Mouse (Mus musculus) kidney, embryonic 15.5 days (tissue): Measurements from ENCODE around the gene Acaa1a. TPM values are rescaled to one million over a fixed set of nuclear protein-coding genes. Genes with fewer than 3 reads are reported as not detected.

ENCODE experiments used
- ATAC-seq: fragments of 200-750 bp; cut with Nextera tagmentation; replicated peaks from 2 replicates; pipeline ENCODE4 v1.8.0; 2017; ENCODE audit warnings: moderate TSS enrichment; ENCODE audit not compliant: low FRiP score
- H3K27ac ChIP-seq: fragments of 300-500 bp; sonication (generic); 2 replicates; pipeline ENCODE4 v1.5.1; 2015; ENCODE audit warnings: mild to moderate bottlenecking, inconsistent platforms
- H3K27me3 ChIP-seq: fragments of 300-500 bp; sonication (generic); 2 replicates; pipeline ENCODE4 v1.6.1; 2015; ENCODE audit warnings: inconsistent platforms
- H3K36me3 ChIP-seq: fragments of 300-500 bp; sonication (generic); 2 replicates; pipeline ENCODE4 v1.6.1; 2015; ENCODE audit warnings: inconsistent platforms
- H3K4me1 ChIP-seq: fragments of 300-500 bp; sonication (generic); 2 replicates; pipeline ENCODE4 v1.6.1; 2015; ENCODE audit warnings: inconsistent platforms
- H3K4me2 ChIP-seq: fragments of 300-500 bp; sonication (generic); 2 replicates; pipeline ENCODE4 v1.6.1; 2015; ENCODE audit warnings: moderate library complexity, mild to moderate bottlenecking, inconsistent platforms
- H3K4me3 ChIP-seq: fragments of 300-500 bp; sonication (generic); replicated peaks from 2 replicates; pipeline ENCODE4 v1.5.1; 2015; ENCODE audit warnings: mild to moderate bottlenecking, inconsistent platforms
- H3K9ac ChIP-seq: fragments of 300-500 bp; sonication (generic); 2 replicates; pipeline ENCODE4 v1.6.1; 2015; ENCODE audit warnings: mild to moderate bottlenecking, inconsistent platforms
- H3K9me3 ChIP-seq: fragments of 300-500 bp; sonication (generic); replicated peaks from 2 replicates; pipeline ENCODE4 v1.6.1; 2016; ENCODE audit warnings: inconsistent platforms
- WGBS: fragments of 180-500 bp; shearing (Covaris S2); methylation state at CpG from one replicate; pipeline ENCODE4 v1.1.7; 2015; ENCODE audit warnings: mixed read lengths; 5-methylcytosine and 5-hydroxymethylcytosine counted together
- polyA plus RNA-seq: library from polyadenylated mRNA; unstranded; fragments of >200 nt; fragmentation: Nextera tagmentation; extraction: Ambion mirVana; gene quantifications from 2 replicates; pipeline ENCODE4 v1.2.1, GENCODE M21; 2015

The Acaa1a gene
- 111 and 121 TPM in 2 replicates for polyA plus RNA-seq

GRCm38 (mm10) chr9:119339558-119340211 lies at the start of gene Acaa1a:
Gene Acaa1a, plus strand, starts transcription at chr9:119339676.
- Histone ChIP-seq H3K4me3 (peak within 1 kb of the TSS; percentile 85), H3K36me3 (peaks cover 23% of the 10 kb centered on the region), H3K9me3 (no peaks in the 10 kb centered on the region), H3K27ac (peak within 1 kb of the TSS; percentile 96), H3K27me3 (no peaks in the 10 kb centered on the region), H3K4me1 (peaks cover 39% of the 10 kb centered on the region), H3K4me2 (peak within 1 kb of the TSS; percentile 81), H3K9ac (peak within 1 kb of the TSS; percentile 69)
- 1% methylated on average over 43 of the region's 43 CpGs for WGBS
- ATAC-seq, result no peak

DNA sequence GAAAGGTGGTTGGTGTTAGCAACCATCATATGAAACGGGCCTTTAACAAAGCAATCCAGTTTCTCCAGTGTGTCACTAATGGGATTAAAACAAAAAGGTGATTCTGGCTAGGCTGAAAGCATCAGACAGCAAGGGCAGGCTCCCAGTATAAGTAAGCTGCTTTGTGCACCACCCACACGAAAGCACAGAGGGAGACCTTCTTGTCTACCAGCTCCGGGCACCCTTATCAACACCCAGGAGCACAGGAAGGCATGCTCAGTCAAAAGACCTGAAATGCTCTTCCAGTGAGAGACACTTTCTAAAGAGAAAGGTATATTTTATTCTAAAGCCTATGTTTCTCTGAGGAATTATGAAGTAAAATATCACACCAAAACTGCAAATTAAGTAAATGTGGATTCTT lies 48.7 kb upstream of the Acaa1a start:
- WGBS, result 90% methylated on average over 3 of the region's 3 CpGs
- H3K4me3 ChIP-seq, result no peak overlapping the region
- no peak overlapping the region for H3K9ac ChIP-seq
- H3K4me2 ChIP-seq, result no peak overlapping the region
- no peak overlapping the region for H3K27ac ChIP-seq
- ATAC-seq, result no peak
- H3K27me3 ChIP-seq, result no peaks in the 10 kb centered on the region
- peaks cover 30% of the 10 kb centered on the region for H3K36me3 ChIP-seq
- H3K9me3 ChIP-seq, result no peaks in the 10 kb centered on the region
- no peaks in the 10 kb centered on the region for H3K4me1 ChIP-seq

- H3K27ac ChIP-seq, result no peak overlapping the region
- H3K36me3 ChIP-seq, result peaks cover 15% of the 10 kb centered on the region
- H3K27me3 ChIP-seq, result no peaks in the 10 kb centered on the region
- H3K4me2 ChIP-seq, result no peak overlapping the region
- WGBS, result 78% methylated on average over 6 of the region's 6 CpGs
- no peak for ATAC-seq
- no peak overlapping the region for H3K9ac ChIP-seq
- no peak overlapping the region for H3K4me3 ChIP-seq
- H3K4me1 ChIP-seq, result 0 out of 2 replicates have a peak, but pooled peaks cover 3% of the 10 kb centered on the region
- H3K9me3 ChIP-seq, result no peaks in the 10 kb centered on the region
Measured at GRCm38 (mm10) chr9:119297696-119298095, 41.8 kb upstream of the Acaa1a start.

DNA sequence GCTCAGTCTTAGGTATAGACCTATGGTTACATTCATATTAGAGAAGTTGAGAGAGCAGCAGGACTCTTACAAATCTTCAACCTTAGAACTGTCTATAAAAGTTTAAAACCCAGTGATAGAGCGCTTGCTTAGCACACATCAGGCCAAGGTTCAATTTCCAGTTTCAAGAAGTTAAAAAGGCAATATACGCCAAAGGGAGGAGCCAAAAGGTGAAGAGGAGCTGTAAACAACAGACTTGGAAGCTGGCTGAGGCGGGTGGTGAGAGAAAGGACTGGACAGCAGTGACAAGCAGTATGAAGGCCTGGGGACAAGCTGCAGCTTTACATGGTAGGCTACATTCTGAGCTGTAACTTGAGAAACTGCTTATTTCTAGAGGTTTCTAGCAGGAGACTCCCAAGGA lies 40.9 kb upstream of the Acaa1a start:
- Histone ChIP-seq H3K4me3 (no peak overlapping the region), H3K4me1 (0 out of 2 replicates have a peak, but pooled peaks cover 3% of the 10 kb centered on the region), H3K36me3 (peaks cover 23% of the 10 kb centered on the region), H3K27me3 (no peaks in the 10 kb centered on the region), H3K4me2 (no peak overlapping the region), H3K9me3 (no peaks in the 10 kb centered on the region), H3K9ac (no peak overlapping the region), H3K27ac (no peak overlapping the region)
- ATAC-seq, result no peak
- 77% methylated on average over 3 of the region's 3 CpGs for WGBS

- no peaks in the 10 kb centered on the region for H3K9me3 ChIP-seq
- no peak overlapping the region for H3K4me3 ChIP-seq
- H3K36me3 ChIP-seq, result peaks cover 26% of the 10 kb centered on the region
- H3K9ac ChIP-seq, result no peak overlapping the region
- 91% methylated on average over 7 of the region's 7 CpGs for WGBS
- H3K4me1 ChIP-seq, result no peaks in the 10 kb centered on the region
- ATAC-seq, result no peak
- no peaks in the 10 kb centered on the region for H3K27me3 ChIP-seq
- H3K27ac ChIP-seq, result no peak overlapping the region
- no peak overlapping the region for H3K4me2 ChIP-seq
Measured at GRCm38 (mm10) chr9:119305863-119306262, 33.6 kb upstream of the Acaa1a start.

DNA sequence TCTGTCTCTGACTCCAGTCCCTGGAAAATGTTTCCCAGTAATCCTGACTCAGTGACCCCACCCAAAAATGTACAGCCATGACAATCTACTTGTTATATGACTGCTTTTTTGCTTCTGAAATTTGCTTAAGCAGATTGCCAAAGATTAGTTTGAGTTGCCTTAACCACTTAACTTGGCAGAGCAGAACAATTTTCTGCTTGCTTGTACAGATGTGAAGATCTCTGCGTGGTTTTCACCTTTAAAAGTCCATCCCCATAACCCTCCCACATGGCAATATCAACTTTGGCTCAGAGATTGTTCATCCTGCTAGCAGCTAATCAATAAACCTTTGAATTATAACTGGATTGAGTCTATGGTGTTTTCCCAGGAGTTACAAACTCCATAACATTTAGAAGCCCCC lies 30.4 kb upstream of the Acaa1a start:
- H3K4me2 ChIP-seq, result no peak overlapping the region
- ATAC-seq, result no peak
- no peak overlapping the region for H3K9ac ChIP-seq
- WGBS, result 94% methylated on average over 1 of the region's 1 CpGs
- no peak overlapping the region for H3K4me3 ChIP-seq
- no peaks in the 10 kb centered on the region for H3K9me3 ChIP-seq
- H3K27ac ChIP-seq, result no peak overlapping the region
- no peaks in the 10 kb centered on the region for H3K36me3 ChIP-seq
- no peaks in the 10 kb centered on the region for H3K4me1 ChIP-seq
- H3K27me3 ChIP-seq, result no peaks in the 10 kb centered on the region

- Histone ChIP-seq H3K27ac (no peak overlapping the region), H3K4me2 (no peak overlapping the region), H3K4me1 (no peaks in the 10 kb centered on the region), H3K9ac (no peak overlapping the region), H3K4me3 (no peak overlapping the region), H3K9me3 (no peaks in the 10 kb centered on the region), H3K36me3 (no peaks in the 10 kb centered on the region), H3K27me3 (no peaks in the 10 kb centered on the region)
- WGBS, result 90% methylated on average over 10 of the region's 10 CpGs
- ATAC-seq, result no peak
Measured at GRCm38 (mm10) chr9:119313096-119313495, 26.4 kb upstream of the Acaa1a start.

DNA sequence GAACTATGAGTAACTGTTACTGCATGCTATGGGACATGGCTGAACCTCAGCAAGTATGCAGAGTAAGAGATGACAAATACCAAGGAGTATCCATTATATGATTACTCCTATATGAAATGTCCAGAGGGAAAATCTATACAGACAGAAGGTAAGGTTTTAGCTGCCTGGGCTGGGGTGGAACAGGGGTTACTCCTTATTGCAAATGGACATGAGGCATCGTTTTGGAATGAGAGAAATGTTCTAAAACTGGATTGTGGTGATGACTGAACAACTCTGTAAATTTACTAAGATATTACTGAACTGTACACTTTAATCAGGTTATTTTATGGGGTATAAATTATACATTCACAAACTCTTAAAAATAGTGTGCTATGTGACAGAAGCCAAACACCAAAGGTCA lies 20.6 kb upstream of the Acaa1a start:
- Histone ChIP-seq H3K4me2 (no peak overlapping the region), H3K36me3 (peaks cover 5% of the 10 kb centered on the region; the same call in 1 of the 2 replicates), H3K4me3 (no peak overlapping the region), H3K9me3 (no peaks in the 10 kb centered on the region), H3K27ac (no peak overlapping the region), H3K9ac (no peak overlapping the region), H3K27me3 (no peaks in the 10 kb centered on the region), H3K4me1 (peaks cover 25% of the 10 kb centered on the region)
- WGBS, result 87% methylated on average over 1 of the region's 1 CpGs
- ATAC-seq, result no peak

GRCm38 (mm10) chr9:119320446-119320845 lies 19.0 kb upstream of the Acaa1a start:
- Histone ChIP-seq H3K27ac (no peak overlapping the region), H3K27me3 (no peaks in the 10 kb centered on the region), H3K4me2 (peak overlapping the region; percentile 97), H3K4me1 (peaks cover 25% of the 10 kb centered on the region), H3K36me3 (peaks cover 5% of the 10 kb centered on the region; the same call in 1 of the 2 replicates), H3K9me3 (no peaks in the 10 kb centered on the region), H3K4me3 (peak overlapping the region; percentile 98; the same call in 1 of the 2 replicates), H3K9ac (no peak overlapping the region)
- 90% methylated on average over 7 of the region's 7 CpGs for WGBS
- no peak for ATAC-seq

GRCm38 (mm10) chr9:119320946-119321345 lies 18.5 kb upstream of the Acaa1a start:
- Histone ChIP-seq H3K4me1 (peaks cover 25% of the 10 kb centered on the region), H3K36me3 (peaks cover 5% of the 10 kb centered on the region; the same call in 1 of the 2 replicates), H3K9ac (peak overlapping the region; percentile 86), H3K9me3 (no peaks in the 10 kb centered on the region), H3K4me2 (peak overlapping the region; percentile 97), H3K27ac (peak overlapping the region; percentile 95), H3K4me3 (peak overlapping the region; percentile 98), H3K27me3 (no peaks in the 10 kb centered on the region)
- ATAC-seq, result no peak
- 8% methylated on average over 7 of the region's 7 CpGs for WGBS

- ATAC-seq, result peak; percentile 68
- under 1% methylated on average over 59 of the region's 59 CpGs for whole genome bisulfite sequencing
- Histone ChIP-seq H3K27ac (peak overlapping the region; percentile 95), H3K4me2 (peak overlapping the region; percentile 97), H3K9ac (peak overlapping the region; percentile 86), H3K4me1 (peaks cover 25% of the 10 kb centered on the region), H3K27me3 (no peaks in the 10 kb centered on the region), H3K9me3 (no peaks in the 10 kb centered on the region), H3K36me3 (peaks cover 5% of the 10 kb centered on the region; the same call in 1 of the 2 replicates), H3K4me3 (peak overlapping the region; percentile 98)
Measured at GRCm38 (mm10) chr9:119321392-119322229, 17.9 kb upstream of the Acaa1a start.
